Mouse (Mus musculus) inflammation-experienced regulatory T-cells, adult 6 months (primary cell): ENCODE data around the gene Fam243. TPM values are rescaled to one million over a fixed set of nuclear protein-coding genes. Genes with fewer than 3 reads are reported as not detected.

Experiments
- polyA plus RNA-seq, 3 experiments: library from polyadenylated mRNA; unstranded; fragments of 100-300 nt; shearing (Covaris generic); gene quantifications; one replicate each; pipeline ENCODE4 v1.2.1; 2017

Fam243 gene
- polyA plus RNA-seq, 3 experiments from 2014 or later = not detected

Other genes with a start within 250 kb of the Fam243 start
- gene Kcne2, start 29.1 kb downstream of the Fam243 start, polyA plus RNA-seq = not detected
- gene Smim11, start 20.2 kb downstream of the Fam243 start, polyA plus RNA-seq = 100 to 1,000 TPM; 112 to 149 (median 139) TPM
- gene Kcne1, start 38.0 kb upstream of the Fam243 start, polyA plus RNA-seq = not detected
- 1 to 10 TPM; 1.8 to 3.3 (median 1.9) TPM for gene Rcan1, start 149.4 kb upstream of the Fam243 start, polyA plus RNA-seq
- gene Clic6, start 164.3 kb upstream of the Fam243 start, polyA plus RNA-seq = not detected